Mouse (Mus musculus): ENCODE measurements around the gene Exoc6b.

- TF ChIP-seq FLI1 (IDR thresholded peaks at IDR 0.05; ENCODE audit: low read length) = no peak
- no peak for TF ChIP-seq GATA1 (IDR thresholded peaks at IDR 0.05; ENCODE audit: borderline replicate concordance, low read length)
Observed at GRCm38 (mm10) chr6:84617051-84617450, 452.3 kb downstream of the Exoc6b start.

Data from megakaryocyte, embryonic 14.5 days (primary cell).